Mouse (Mus musculus): Measurements from ENCODE around the gene Fam84b.

DNA sequence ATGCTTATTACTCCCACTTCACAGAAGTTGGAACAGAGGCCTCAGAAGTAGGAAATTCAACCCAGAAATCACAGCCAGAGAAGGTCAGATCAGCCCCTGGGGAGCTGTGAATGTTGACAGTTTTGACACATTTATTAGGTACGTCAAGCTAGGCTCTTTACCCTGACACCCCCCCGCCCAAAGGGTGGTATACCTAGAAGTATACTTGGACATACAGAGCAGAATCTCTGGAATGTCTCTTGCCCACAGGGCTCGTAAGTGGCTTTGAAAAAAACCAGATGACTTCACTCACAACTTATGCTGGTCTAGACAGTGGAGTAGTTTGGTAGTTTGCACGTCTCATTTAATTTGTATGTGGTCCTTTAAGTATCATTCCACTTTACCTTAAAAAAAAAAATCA is 11.8 kb downstream of the Fam84b start:
- TF ChIP-seq CTCF (IDR thresholded peaks at IDR 0.05; ENCODE audit: low read depth, low read length) (no peak), EP300 (IDR thresholded peaks at IDR 0.05; ENCODE audit: insufficient read depth, low read depth, low read length) (no peak)

All from ES-Bruce4 (cell line).